Comparison of ENCODE assay signal across 8 mouse cellular contexts in the genomic region with DNA sequence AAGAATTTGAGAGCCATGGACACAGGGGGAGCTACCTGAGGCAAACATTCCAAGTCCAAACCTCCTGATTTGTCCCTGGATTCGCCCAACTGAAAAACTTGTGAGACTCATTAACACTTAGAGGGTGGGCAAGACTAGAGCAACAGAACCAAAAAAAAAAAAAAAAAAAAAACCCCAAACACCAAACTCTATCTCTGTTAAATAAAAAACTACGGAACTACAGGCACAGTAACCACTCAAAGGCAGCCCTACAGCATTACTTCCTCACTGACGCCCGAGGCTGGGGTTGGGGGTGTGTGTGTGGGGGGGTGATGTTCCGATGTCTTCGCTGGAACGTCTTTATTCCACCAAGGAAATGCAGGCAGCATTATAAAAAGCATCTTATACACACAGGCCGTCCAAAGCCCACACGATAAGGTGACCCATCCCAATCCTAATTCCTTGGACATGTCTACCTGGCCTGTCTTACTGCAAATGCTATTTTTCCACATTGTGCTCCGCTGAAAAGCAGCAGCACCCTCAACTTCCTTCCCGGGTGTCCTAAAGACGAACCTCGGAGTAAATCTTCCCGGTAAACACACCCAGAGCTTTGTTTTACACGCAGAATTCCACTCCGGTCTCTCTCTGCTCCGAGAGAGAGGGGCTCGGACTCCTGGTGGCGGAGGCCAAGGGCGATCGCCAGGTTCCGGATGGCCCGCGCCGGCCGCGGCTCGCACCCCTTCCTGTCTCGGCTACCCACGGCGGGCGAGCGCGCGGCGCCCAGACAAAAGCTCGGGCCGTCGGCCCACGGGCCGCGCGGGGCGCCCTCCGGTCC. TPM values are rescaled to one million over a fixed set of nuclear protein-coding genes. Genes with fewer than 3 reads are reported as not detected.
DNase-seq lines count a peak whose midpoint lies in the region; ATAC-seq and TF ChIP-seq lines count a peak whose summit lies in the region.

No protein-coding gene starts in this region.

- POLR2A ChIA-PET in Patski (lab: Charles Lee): no interaction called here

- ATAC-seq in Patski: peak; percentile 37
- ATAC-seq in forebrain, embryonic 13.5 days: no peak
- ATAC-seq in intestine, postnatal 0 days: no peak
- peak; percentile 33; the same call in 1 of the 2 replicates for ATAC-seq in megakaryocyte, adult 5-6 weeks (ENCODE audit: poor library complexity, severe bottlenecking)
- no peak for ATAC-seq in stomach, embryonic 16.5 days (ENCODE audit: insufficient read depth, low FRiP score)
- no peak for ATAC-seq in megakaryocyte-erythroid progenitor cell, adult 5-6 weeks (replicated peaks; ENCODE audit: low FRiP score, low TSS enrichment, poor library complexity, severe bottlenecking)

- in situ Hi-C loops in Patski (cut with MboI; ENCODE audit: low pct_unique_long_range_greater_than_20kb): no loop called here

- 3% methylated on average over 45 of the region's 45 CpGs for WGBS in forebrain, embryonic 13.5 days
- 2% methylated on average over 38 of the region's 45 CpGs for WGBS in intestine, postnatal 0 days
- WGBS in stomach, embryonic 16.5 days: 2% methylated on average over 36 of the region's 45 CpGs

- H3K27me3 ChIP-seq in Patski: no peaks in the 10 kb centered on the region
- no peaks in the 10 kb centered on the region for H3K27me3 ChIP-seq in forebrain, embryonic 13.5 days
- H3K27me3 ChIP-seq in intestine, postnatal 0 days (replicated peaks; ENCODE audit: control insufficient read depth, insufficient read depth, low read length): no peaks in the 10 kb centered on the region
- no peaks in the 10 kb centered on the region for H3K27me3 ChIP-seq in stomach, embryonic 16.5 days (ENCODE audit: control insufficient read depth, insufficient read depth, low read length)

- no peaks in the 10 kb centered on the region for H3K9me3 ChIP-seq in forebrain, embryonic 13.5 days (replicated peaks)
- H3K9me3 ChIP-seq in intestine, postnatal 0 days (ENCODE audit: control insufficient read depth): no peaks in the 10 kb centered on the region
- H3K9me3 ChIP-seq in stomach, embryonic 16.5 days (replicated peaks; ENCODE audit: control insufficient read depth, low read length): no peaks in the 10 kb centered on the region

- peak overlapping the region; percentile 91 for H3K4me3 ChIP-seq in forebrain, embryonic 13.5 days
- H3K4me3 ChIP-seq in intestine, postnatal 0 days (ENCODE audit: low read depth, low read length): peak overlapping the region; percentile 77
- peak overlapping the region; percentile 83 for H3K4me3 ChIP-seq in stomach, embryonic 16.5 days (replicated peaks; ENCODE audit: low read length)

- H3K27ac ChIP-seq in forebrain, embryonic 13.5 days: peak overlapping the region; percentile 93
- peak overlapping the region; percentile 76; the same call in 1 of the 2 replicates for H3K27ac ChIP-seq in intestine, postnatal 0 days (ENCODE audit: low read depth, low read length)
- H3K27ac ChIP-seq in stomach, embryonic 16.5 days (ENCODE audit: low read length): peak overlapping the region; percentile 91; the same call in 1 of the 2 replicates

- peak; percentile 91 for DNase-seq in heart, adult 11 months
- DNase-seq in heart, postnatal 25 days (ENCODE audit: low spot score): no peak
- DNase-seq in Patski (ENCODE audit: low read depth, low spot score): no peak

- CTCF ChIA-PET in Patski (lab: Charles Lee): interaction anchor here (1.0 to 1.5 kb wide), 2 partner anchors 18 to 26 kb away, joined by 4 read pairs; no protein-coding TSS in a partner anchor

- peak overlapping the region; percentile 96 for H3K9ac ChIP-seq in forebrain, embryonic 13.5 days
- H3K9ac ChIP-seq in intestine, postnatal 0 days (ENCODE audit: low read depth, low read length): peak overlapping the region; percentile 72
- peak overlapping the region; percentile 89 for H3K9ac ChIP-seq in stomach, embryonic 16.5 days (ENCODE audit: low read length)

- peak overlapping the region; percentile 65 for H3K4me2 ChIP-seq in forebrain, embryonic 13.5 days
- H3K4me2 ChIP-seq in intestine, postnatal 0 days (replicated peaks; ENCODE audit: low read depth): peak overlapping the region; percentile 99
- H3K4me2 ChIP-seq in stomach, embryonic 16.5 days (ENCODE audit: low read depth, low read length): peak overlapping the region; percentile 85

- peaks cover 6% of the 10 kb centered on the region; the same call in 1 of the 2 replicates for H3K36me3 ChIP-seq in forebrain, embryonic 13.5 days (ENCODE audit: poor library complexity, severe bottlenecking)
- H3K36me3 ChIP-seq in intestine, postnatal 0 days (ENCODE audit: control insufficient read depth, insufficient read depth): no peaks in the 10 kb centered on the region
- no peaks in the 10 kb centered on the region for H3K36me3 ChIP-seq in stomach, embryonic 16.5 days (ENCODE audit: control insufficient read depth, insufficient read depth, low read length)

- TF ChIP-seq CTCF in Patski (IDR thresholded peaks at IDR 0.05): no peak
- TF ChIP-seq CTCF in intestine, postnatal 0 days (IDR thresholded peaks at IDR 0.05; ENCODE audit: low read depth): no peak

- H3K4me1 ChIP-seq in forebrain, embryonic 13.5 days: peaks cover 35% of the 10 kb centered on the region
- no peaks in the 10 kb centered on the region; the same call in 1 of the 2 replicates for H3K4me1 ChIP-seq in intestine, postnatal 0 days (replicated peaks; ENCODE audit: control insufficient read depth, insufficient read depth, low read length)
- H3K4me1 ChIP-seq in stomach, embryonic 16.5 days (ENCODE audit: control insufficient read depth, insufficient read depth, low read length): peaks cover 12% of the 10 kb centered on the region

- intact Hi-C loops in heart, postnatal 25 days (cut with DNase I): loop anchor here (5.0 kb wide), 1 partner anchor 77 kb away; a partner anchor contains a TSS

RNA-seq across cellular contexts. Expression of a gene that starts 49.3 kb away (rescaled TPM):
- total RNA-seq in heart, postnatal 25 days (2021): 10 to 100 TPM; 24.0 to 28.2 TPM
- polyA plus RNA-seq in Patski (2021): 38.1 TPM
- polyA plus RNA-seq in forebrain, embryonic 13.5 days (2015; fragmentation: Nextera tagmentation; extraction: Ambion mirVana): 51.9 and 56.0 TPM in 2 replicates
- 18.3 and 21.0 TPM in 2 replicates for polyA plus RNA-seq in intestine, postnatal 0 days (2015; fragmentation: Nextera tagmentation; extraction: Ambion mirVana)
- total RNA-seq in megakaryocyte, adult 5-6 weeks (2015): 10.5 and 13.5 TPM in 2 replicates
- 25.2 and 25.3 TPM in 2 replicates for total RNA-seq in megakaryocyte, adult 5-6 weeks (2017)
- 30.8 and 33.6 TPM in 2 replicates for polyA plus RNA-seq in stomach, embryonic 16.5 days (2015; fragmentation: Nextera tagmentation; extraction: Ambion mirVana)
- total RNA-seq in megakaryocyte-erythroid progenitor cell, adult 5-6 weeks (2014; fragmentation: Nextera tagmentation): 7.6 and 10.4 TPM in 2 replicates
- total RNA-seq in megakaryocyte-erythroid progenitor cell, adult 5-6 weeks (2017): 15.4 and 22.2 TPM in 2 replicates

Comparison
In these comparisons a context has a peak if more than half of its experiments do, and no peak if none do; other contexts are left out.
1. ATAC-seq: peak in Patski (single experiment) and megakaryocyte, adult 5-6 weeks (single experiment); none in forebrain, embryonic 13.5 days (single experiment), intestine, postnatal 0 days (single experiment), stomach, embryonic 16.5 days (single experiment) and megakaryocyte-erythroid progenitor cell, adult 5-6 weeks (single experiment).
2. Peak in every context shown above with its lines, with median percentiles within 50 percentile points of each other: H3K27ac ChIP-seq, H3K4me2 ChIP-seq, H3K4me3 ChIP-seq and H3K9ac ChIP-seq.